Mouse (Mus musculus) MEL (cell line): ENCODE results near the gene Osgepl1.

Experiments
- CTCF ChIP-seq, 3 experiments: IDR thresholded peaks in 2 of 3; conservative IDR thresholded peaks in 1 of 3; 2 replicates each; pipeline ENCODE4 v1.5.1; 2011 to 2012; ENCODE audit warnings: low read length in 3 of 3, low read depth in 2 of 3, mild to moderate bottlenecking in 2 of 3, improper control_type of control experiment in 1 of 3, inconsistent platforms in 1 of 3, mixed read lengths in 1 of 3, moderate library complexity in 1 of 3; ENCODE audit not compliant: control insufficient read depth in 1 of 3, insufficient read depth in 1 of 3, poor library complexity in 1 of 3, severe bottlenecking in 1 of 3
- EP300 ChIP-seq, 2 experiments: IDR thresholded peaks; 2 replicates each; pipeline ENCODE4 v1.6.1; 2011; ENCODE audit warnings: improper control_type of control experiment in 2 of 2, low read length in 2 of 2, low read depth in 1 of 2, mild to moderate bottlenecking in 1 of 2

DNA sequence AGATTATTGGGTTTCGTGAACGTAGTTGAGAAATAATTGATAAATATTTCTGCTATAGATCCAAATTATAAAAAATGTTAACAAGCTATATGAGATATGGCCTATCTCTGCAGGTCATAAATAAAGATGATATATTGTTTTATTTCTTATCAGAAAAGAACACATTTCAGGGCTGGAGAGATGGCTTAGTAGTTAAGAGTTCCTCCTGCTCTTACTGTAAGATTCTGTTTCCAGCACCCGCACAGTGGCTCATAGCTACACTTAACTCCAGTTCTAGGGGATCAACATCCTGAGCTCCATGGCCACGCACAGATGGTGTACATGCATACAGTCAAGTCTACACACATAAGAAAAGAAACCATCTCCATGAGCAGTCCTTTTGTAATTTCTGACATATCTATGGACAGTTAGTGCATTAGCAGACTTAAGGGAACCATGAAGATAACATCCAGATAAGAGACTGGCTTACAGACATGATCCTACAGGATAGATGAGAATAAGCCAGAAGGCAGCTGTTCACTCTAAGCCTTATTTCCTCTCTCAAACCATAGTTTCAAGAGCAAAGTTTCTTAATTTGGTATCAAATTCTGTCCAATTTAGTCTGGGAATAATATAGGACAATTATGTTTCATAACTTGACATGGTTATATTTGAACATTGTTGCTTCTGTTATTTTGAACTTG lies 8.4 kb downstream of the Osgepl1 start:
- TF ChIP-seq CTCF (IDR thresholded peaks at IDR 0.05 in 2 of 3, conservative IDR thresholded peaks at IDR 0.05 in 1 of 3; ENCODE audit: control insufficient read depth in 1 of 3, insufficient read depth in 1 of 3, low read depth in 2 of 3, low read length in 3 of 3, poor library complexity in 1 of 3, severe bottlenecking in 1 of 3): no peak
- TF ChIP-seq EP300 (IDR thresholded peaks at IDR 0.05; ENCODE audit: low read depth in 1 of 2, low read length in 2 of 2): 0 out of 4 replicates have a peak, but pooled peaks of 1 of the 2 experiments have one; percentile 22
